Mouse (Mus musculus) ovary, postnatal 10 days (tissue): Measurements from ENCODE around the gene Sub1.

Experiments used
- DNase-seq: peaks from one replicate; pipeline ENCODE4 v3.0.0; 2022; ENCODE audit warnings: low spot score

Sub1 gene

DNA sequence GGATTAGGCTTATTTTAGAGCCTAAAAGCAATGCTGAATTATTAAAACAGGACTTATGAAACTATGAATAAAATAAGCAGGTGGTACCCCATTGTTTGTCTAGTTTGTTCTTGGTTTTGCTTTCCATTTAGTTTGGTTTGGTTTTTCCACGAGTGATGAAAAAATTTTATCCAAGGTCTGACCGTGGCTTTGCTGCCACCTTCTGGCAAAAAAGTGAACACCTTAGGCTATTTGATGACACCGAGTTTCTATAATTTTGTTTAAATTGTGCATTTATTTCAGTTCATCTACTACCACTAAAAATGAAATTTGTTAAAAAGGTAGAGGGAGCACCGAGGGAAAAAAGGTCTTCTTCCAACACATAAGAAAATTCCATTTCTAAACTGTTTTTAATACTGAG is 30.4 kb downstream of the Sub1 start:
- DNase-seq: no peak

DNA sequence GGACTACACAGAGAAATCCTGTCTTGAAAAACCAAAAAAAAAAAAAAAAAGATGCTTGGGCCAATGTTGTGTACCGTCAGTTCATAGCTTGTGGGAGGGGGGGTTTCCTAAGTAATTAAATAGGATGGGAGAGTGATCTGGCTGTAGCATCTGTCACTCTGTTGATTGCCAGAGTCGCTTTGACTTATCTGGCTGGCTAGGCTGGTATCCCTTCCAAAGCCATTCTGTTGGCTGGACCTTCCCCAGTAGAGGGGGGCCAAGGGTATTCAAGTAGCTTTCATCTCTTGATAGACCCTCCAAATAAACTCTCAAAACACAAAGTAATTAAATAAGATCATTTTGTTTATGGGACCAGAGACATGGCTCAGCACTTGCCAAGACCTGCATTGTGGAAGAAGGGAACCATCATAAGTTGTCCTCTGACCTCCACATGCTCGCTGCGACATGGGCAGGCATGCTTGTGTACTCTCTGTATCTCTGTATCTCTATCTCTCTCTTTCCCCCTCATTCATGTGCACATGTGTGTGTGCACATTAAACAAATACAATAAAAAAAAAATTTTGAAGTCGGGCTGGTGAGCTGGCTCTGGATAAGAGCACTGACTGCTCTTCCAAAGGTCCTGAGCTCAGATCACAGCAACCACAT is 31.5 kb downstream of the Sub1 start:
- DNase-seq: no peak

- DNase-seq: no peak
These were observed 32.8 kb downstream of the Sub1 start for GRCm38 (mm10) chr15:11963791-11964525.

DNA sequence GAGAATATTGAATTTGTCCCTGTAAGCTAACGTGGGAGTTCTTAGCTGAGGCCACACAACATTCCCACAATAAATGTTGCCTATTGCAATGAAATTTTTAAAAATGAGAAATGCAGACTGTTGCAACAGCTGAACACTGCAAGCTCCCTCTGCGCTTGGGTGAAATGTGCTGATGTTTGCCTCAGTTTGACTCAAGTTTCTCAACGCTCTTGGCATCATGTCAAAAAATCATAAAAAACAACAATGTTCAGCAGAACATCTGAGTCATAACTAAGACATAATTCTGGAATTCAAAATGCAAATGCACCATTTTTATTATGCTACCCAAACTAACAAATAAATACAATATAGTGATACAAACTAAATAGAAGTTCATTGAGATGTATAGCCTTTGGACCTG is 37.1 kb downstream of the Sub1 start:
- DNase-seq: no peak

DNA sequence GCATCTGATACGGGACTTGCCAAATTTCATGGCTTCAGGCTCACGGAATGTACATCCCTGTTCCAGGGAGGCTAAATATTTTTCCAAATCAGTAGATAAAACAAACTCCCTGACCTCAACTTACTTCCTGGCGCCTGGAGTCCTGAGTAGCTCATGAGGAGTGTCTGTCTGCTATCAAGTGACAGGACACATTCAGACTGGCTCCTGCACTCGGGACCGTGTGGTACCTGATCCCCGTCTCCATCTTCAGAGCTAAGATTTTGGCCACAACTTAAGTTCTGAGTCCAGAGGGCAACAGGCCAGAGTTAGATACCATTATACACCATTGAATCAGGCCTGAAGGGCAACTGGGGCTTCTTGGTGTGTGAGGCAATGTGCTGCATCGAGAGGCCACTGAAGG is 40.7 kb downstream of the Sub1 start:
- no peak for DNase-seq

DNA sequence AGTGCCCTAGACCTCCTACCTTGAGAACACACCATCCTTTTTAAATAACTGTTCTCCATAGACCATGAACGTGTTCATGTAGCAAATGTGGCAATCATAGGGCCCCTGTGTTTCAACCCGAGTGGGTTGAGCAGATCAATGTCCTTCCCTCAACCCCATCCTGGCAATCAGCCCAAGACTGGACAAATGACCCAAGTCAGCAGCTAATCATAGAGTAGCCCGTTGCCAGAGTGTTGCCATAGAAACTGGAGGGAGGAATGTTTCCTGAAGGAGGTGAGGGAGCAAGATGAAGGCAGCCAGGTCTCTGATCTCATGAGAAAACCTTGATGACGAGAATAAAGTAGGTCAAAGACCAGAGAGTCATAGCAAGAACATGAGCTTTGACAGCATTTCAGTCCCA is 42.6 kb downstream of the Sub1 start:
- DNase-seq: no peak

GRCm38 (mm10) chr15:11952159-11952558 is 44.6 kb downstream of the Sub1 start:
- DNase-seq: no peak

- DNase-seq: no peak
These were observed 45.6 kb downstream of the Sub1 start for GRCm38 (mm10) chr15:11951181-11951580.

DNA sequence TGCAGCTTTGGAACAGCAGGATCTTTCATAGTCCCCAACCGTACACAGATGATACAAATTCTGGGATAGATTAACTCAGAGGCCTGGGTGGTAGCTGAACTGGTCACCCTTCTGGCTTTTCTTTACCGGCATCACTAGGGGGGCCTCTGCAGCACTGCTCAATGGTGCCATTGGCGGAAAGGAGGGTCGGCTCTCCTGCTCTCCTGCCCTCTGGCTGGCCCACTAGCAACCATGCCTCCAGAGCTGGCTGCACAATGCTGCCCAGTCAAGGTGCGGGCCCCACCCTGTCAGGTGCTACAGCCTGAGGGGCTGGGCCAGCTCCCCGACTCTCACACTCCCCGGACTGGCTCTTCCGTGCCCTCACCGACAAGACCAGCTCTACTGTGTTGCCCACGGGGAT is 46.6 kb downstream of the Sub1 start:
- DNase-seq: no peak

GRCm38 (mm10) chr15:11949490-11949889 is 47.3 kb downstream of the Sub1 start:
- no peak for DNase-seq

GRCm38 (mm10) chr15:11940855-11941254 is 55.9 kb downstream of the Sub1 start:
- DNase-seq: no peak
